Mouse (Mus musculus) E14TG2a.4 (cell line): ENCODE measurements around the gene Mst1r.

ENCODE experiments used
- CTCF ChIP-seq: conservative IDR thresholded peaks from 2 replicates; pipeline ENCODE4 v1.5.1; 2014; ENCODE audit warnings: low read length
- POU5F1 ChIP-seq: IDR thresholded peaks from 2 replicates; pipeline ENCODE4 v1.6.1; 2014; ENCODE audit warnings: low read length, borderline replicate concordance

- no peak for TF ChIP-seq CTCF
- TF ChIP-seq POU5F1 = no peak
Observed at GRCm38 (mm10) chr9:107968531-107968930, 61.9 kb downstream of the Mst1r start.
